ENCODE assay signal across 25 mouse cellular contexts in the genomic region with DNA sequence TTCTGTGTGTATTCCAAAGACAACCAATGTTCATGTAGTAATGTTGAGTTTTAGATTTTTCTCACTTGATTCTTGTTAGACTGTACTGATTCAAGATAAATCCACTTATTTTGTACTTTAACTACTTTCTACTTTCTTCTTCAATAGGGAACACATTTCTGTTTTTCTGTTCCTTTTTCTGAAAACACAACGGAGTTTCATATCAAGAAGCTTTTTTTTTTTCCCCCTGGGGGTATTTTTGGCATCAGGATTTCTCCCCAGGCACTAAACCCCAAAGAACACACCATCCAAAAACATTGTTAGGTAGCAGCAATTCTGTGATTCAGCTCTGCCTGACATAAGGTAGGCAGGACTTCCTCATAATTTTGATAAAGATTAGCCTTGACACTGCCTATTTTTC.
"Had no signal": no experiment of that assay in that cellular context is flagged by ENCODE, and none has a peak within 500 bp of the region (broad histone marks: within the 10 kb centered on the region; RNA-seq: fewer than 3 reads in every experiment).

No protein-coding gene starts in this region.

- H3K36me3 ChIP-seq: embryonic facial prominence, embryonic 10.5 days; embryonic facial prominence, embryonic 12.5 days; embryonic facial prominence, embryonic 13.5 days; embryonic facial prominence, embryonic 15.5 days; forebrain, embryonic 10.5 days; forebrain, embryonic 12.5 days; forebrain, embryonic 15.5 days had no signal

- H3K9me3 ChIP-seq: embryonic facial prominence, embryonic 10.5 days; embryonic facial prominence, embryonic 12.5 days; embryonic facial prominence, embryonic 13.5 days; embryonic facial prominence, embryonic 15.5 days; forebrain, embryonic 10.5 days; forebrain, embryonic 12.5 days; forebrain, embryonic 13.5 days; forebrain, embryonic 15.5 days had no signal

- H3K27me3 ChIP-seq: embryonic facial prominence, embryonic 12.5 days; embryonic facial prominence, embryonic 13.5 days; embryonic facial prominence, embryonic 15.5 days; forebrain, embryonic 12.5 days; forebrain, embryonic 13.5 days; forebrain, embryonic 15.5 days had no signal

- H3K4me3 ChIP-seq: embryonic facial prominence, embryonic 10.5 days; embryonic facial prominence, embryonic 12.5 days; embryonic facial prominence, embryonic 13.5 days; embryonic facial prominence, embryonic 15.5 days; erythroblast, embryonic 14.5 days; forebrain, embryonic 10.5 days; forebrain, embryonic 12.5 days; forebrain, embryonic 13.5 days; forebrain, embryonic 15.5 days; gastrocnemius, adult 2 months; heart, adult 2 months had no signal

- H3K9ac ChIP-seq: embryonic facial prominence, embryonic 12.5 days; embryonic facial prominence, embryonic 13.5 days; embryonic facial prominence, embryonic 15.5 days; forebrain, embryonic 12.5 days; forebrain, embryonic 13.5 days; forebrain, embryonic 15.5 days; forebrain, postnatal 0 days had no signal

- H3K4me1 ChIP-seq: embryonic facial prominence, embryonic 10.5 days; embryonic facial prominence, embryonic 12.5 days; embryonic facial prominence, embryonic 13.5 days; embryonic facial prominence, embryonic 15.5 days; forebrain, embryonic 10.5 days; forebrain, embryonic 12.5 days; forebrain, embryonic 13.5 days; forebrain, embryonic 15.5 days had no signal

- H3K27ac ChIP-seq: embryonic facial prominence, embryonic 10.5 days; embryonic facial prominence, embryonic 12.5 days; embryonic facial prominence, embryonic 13.5 days; embryonic facial prominence, embryonic 15.5 days; forebrain, embryonic 10.5 days; forebrain, embryonic 12.5 days; forebrain, embryonic 13.5 days; forebrain, embryonic 15.5 days; gastrocnemius, adult 2 months; heart, adult 2 months had no signal

- DNase-seq: cerebellum, adult 9-10 months; cerebellum, adult 9-11 months; cerebellum, postnatal 10 days; cerebellum, postnatal 14 days; cerebellum, postnatal 25 days; cerebellum, postnatal 36 days; embryo, embryonic 11 days; forebrain, postnatal 0 days; gastrocnemius, adult 2 months; gastrocnemius, postnatal 10 days; gastrocnemius, postnatal 14 days; gastrocnemius, postnatal 25 days; gastrocnemius, postnatal 36 days; heart, adult 11 months; heart, adult 18-20 months; heart, adult 2 months had no signal

- H3K4me2 ChIP-seq: embryonic facial prominence, embryonic 12.5 days; embryonic facial prominence, embryonic 13.5 days; embryonic facial prominence, embryonic 15.5 days; forebrain, embryonic 12.5 days; forebrain, embryonic 13.5 days; forebrain, embryonic 15.5 days had no signal
